Mouse (Mus musculus): ENCODE measurements around the gene Cep112. TPM values are rescaled to one million over a fixed set of nuclear protein-coding genes. Genes with fewer than 3 reads are reported as not detected.

Gene Cep112
- 0.07 TPM in 1 of 2 replicates, not detected in the other for polyA plus RNA-seq (2012; ENCODE audit: low replicate concordance)

DNA sequence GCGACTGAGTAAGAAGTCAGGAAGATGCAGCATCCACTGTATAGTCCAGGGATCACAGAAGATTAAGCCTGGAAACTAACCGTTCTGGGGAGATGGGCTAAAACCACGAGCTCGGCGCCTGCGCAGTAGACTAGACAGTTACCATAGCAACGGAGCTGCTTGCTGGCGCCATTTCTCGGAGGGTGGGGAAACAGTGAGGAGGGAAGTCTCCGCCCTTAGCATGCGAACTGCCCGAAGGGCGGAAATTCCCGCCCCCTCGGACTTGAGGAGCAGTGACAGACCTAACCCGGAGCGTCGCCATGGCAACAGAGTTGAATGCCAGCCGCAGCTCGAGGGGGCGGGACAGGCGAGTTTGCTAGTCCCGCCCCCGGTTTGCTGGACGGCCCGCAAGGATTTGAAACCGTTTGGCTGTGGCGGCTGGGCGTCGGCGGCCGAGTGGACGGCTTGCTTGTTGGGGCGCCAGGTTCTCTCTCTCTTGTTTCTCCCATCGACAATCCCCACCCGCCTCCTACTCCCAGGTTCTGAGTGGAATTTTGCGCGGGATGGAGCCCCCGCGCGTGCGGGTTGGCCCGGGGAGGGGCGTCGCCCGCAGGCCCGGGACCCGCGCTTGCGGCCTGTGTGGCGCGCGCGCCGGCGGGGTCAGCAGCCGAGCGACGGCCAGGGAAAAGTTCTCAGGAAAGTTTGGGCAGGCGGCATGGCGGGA, at the start of gene Cep112:
Gene Cep112, plus strand, starts transcription at position 304 of the 703 bp plus-strand sequence.

Other genes starting within 250 kb of the Cep112 start
- gene Apoh, start 81.8 kb upstream of the Cep112 start, polyA plus RNA-seq (2012; ENCODE audit: low replicate concordance): not detected in 2 replicates
- 9.2 and 10.4 TPM in 2 replicates for gene Prkca, start 81.3 kb upstream of the Cep112 start, polyA plus RNA-seq (2012; ENCODE audit: low replicate concordance)